Mouse (Mus musculus) cerebellum, adult 2 months (tissue): Measurements from ENCODE around the gene Ttll11.

Experiments
- CTCF ChIP-seq: fragments of 200-500 bp; IDR thresholded peaks from 2 replicates; pipeline ENCODE4 v1.5.1; 2011; ENCODE audit warnings: low read depth, mild to moderate bottlenecking, control low read depth, low read length, moderate library complexity, borderline replicate concordance; ENCODE audit not compliant: insufficient read depth
- POLR2A ChIP-seq: fragments of 200-500 bp; IDR thresholded peaks from 2 replicates; pipeline ENCODE4 v1.6.1; 2011; ENCODE audit warnings: low read length, control low read depth, borderline replicate concordance; ENCODE audit not compliant: insufficient read depth

- TF ChIP-seq CTCF (no peak), POLR2A (no peak)
Observed at GRCm38 (mm10) chr2:35858281-35858680, 121.4 kb downstream of the Ttll11 start.
